13 mouse cellular contexts compared by ENCODE assay signal in the genomic region with DNA sequence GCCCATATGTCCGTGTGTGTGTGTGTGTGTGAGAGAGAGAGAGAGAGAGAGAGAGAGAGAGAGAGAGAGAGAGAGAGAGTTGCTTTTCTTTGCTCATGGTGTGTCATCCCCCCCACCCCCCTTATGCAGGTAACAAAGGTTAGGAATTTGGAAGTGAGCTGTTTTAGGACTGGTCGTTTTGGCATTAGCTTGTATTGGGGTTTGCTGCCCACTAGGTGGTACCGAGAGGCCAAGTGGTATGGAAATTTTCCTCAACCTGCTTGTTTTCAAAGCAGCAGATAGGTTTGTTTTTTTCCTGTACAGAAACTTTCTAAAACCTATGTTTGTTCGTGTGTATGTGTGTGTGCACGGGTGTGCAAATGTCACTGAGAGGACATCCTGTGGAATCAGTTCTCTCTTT. TPM values are rescaled to one million over a fixed set of nuclear protein-coding genes. Genes with fewer than 3 reads are reported as not detected.
A peak's percentile ranks its signal among the peaks of the same experiment; 100 is the strongest.
DNase-seq lines count a peak whose midpoint lies in the region; ATAC-seq and TF ChIP-seq lines count a peak whose summit lies in the region.
"Had no signal": no experiment of that assay in that cellular context is flagged by ENCODE, and none has a peak within 500 bp of the region (broad histone marks: within the 10 kb centered on the region; RNA-seq: fewer than 3 reads in every experiment).

No protein-coding gene starts in this region.

- dilution Hi-C loops in CH12.LX (cut with MboI; ENCODE audit: extremely low pct_ligation_motif_present, extremely low pct_unique_long_range_greater_than_20kb, low sequenced_read_pairs) = no loop called here

- TF ChIP-seq EP300 in CH12.LX (IDR thresholded peaks at IDR 0.05; ENCODE audit: low read length) = no peak

- H3K4me1 ChIP-seq in CH12.LX (ENCODE audit: control insufficient read depth in 1 of 2, insufficient read depth in 2 of 2) = peaks cover 0 to 1% of the 10 kb centered on the region in 2 experiments; a peak in 1 of 4 replicates
- no peaks in the 10 kb centered on the region for H3K4me1 ChIP-seq in cerebellum, adult 2 months (ENCODE audit: control insufficient read depth, insufficient read depth, low read length)

- TF ChIP-seq CTCF in left cerebral cortex, adult 2 months (IDR thresholded peaks at IDR 0.05) = peak; percentile 8
- peak in 1 of 2 experiments; percentile 72; a peak in 2 of 4 replicates for TF ChIP-seq CTCF in CH12.LX (conservative IDR thresholded peaks at IDR 0.05 in 1 of 2, IDR thresholded peaks at IDR 0.05 in 1 of 2; ENCODE audit: low read depth in 2 of 2, low read length in 2 of 2)
- TF ChIP-seq CTCF in cerebellum, adult 2 months (IDR thresholded peaks at IDR 0.05; ENCODE audit: borderline replicate concordance, insufficient read depth, low read depth, low read length) = no peak

- no peak overlapping the region for H3K4me2 ChIP-seq in CH12.LX (ENCODE audit: insufficient read depth, low read depth, poor library complexity, severe bottlenecking)
- H3K4me2 ChIP-seq: limb, embryonic 15.5 days had no signal

- no peaks in the 10 kb centered on the region for H3K27me3 ChIP-seq in CH12.LX (replicated peaks)
- H3K27me3 ChIP-seq in cerebellum, adult 2 months (ENCODE audit: control insufficient read depth, insufficient read depth, low read length) = no peaks in the 10 kb centered on the region
- H3K27me3 ChIP-seq: limb, embryonic 15.5 days had no signal

- TF ChIP-seq RAD21 in CH12.LX (IDR thresholded peaks at IDR 0.05; ENCODE audit: low read depth, low read length) = peak; percentile 51

- no peak for TF ChIP-seq POLR2A in CH12.LX (IDR thresholded peaks at IDR 0.05; ENCODE audit: low read depth, low read length)
- no peak for TF ChIP-seq POLR2A in cerebellum, adult 2 months (IDR thresholded peaks at IDR 0.05; ENCODE audit: borderline replicate concordance, insufficient read depth, low read length)

- no peak for ATAC-seq in inflammation-experienced regulatory T-cells, adult 6 months

- intact Hi-C loops in left cerebral cortex, adult 2 months (cut with DNase I) = no loop called here
- intact Hi-C loops in left cerebral cortex, postnatal 10 days (cut with DNase I) = no loop called here

- WGBS in cerebellum, adult 2 months = 28% methylated on average over 5 of the region's 5 CpGs

- peaks cover 3% of the 10 kb centered on the region for H3K9me3 ChIP-seq in CH12.LX (replicated peaks; ENCODE audit: low read length)
- H3K9me3 ChIP-seq: limb, embryonic 15.5 days had no signal

- in situ Hi-C loops in CH12.LX (cut with MboI; ENCODE audit: low pct_ligation_motif_present, low pct_unique_long_range_greater_than_20kb, low sequenced_read_pairs) = loop anchor here (5.0 kb wide), 2 partner anchors 49 to 124 kb away; a partner anchor contains a TSS

- no peak overlapping the region for H3K9ac ChIP-seq in CH12.LX (ENCODE audit: insufficient read depth, low read depth)
- H3K9ac ChIP-seq: limb, embryonic 15.5 days had no signal

- H3K27ac ChIP-seq in left cerebral cortex, adult 2 months = no peak overlapping the region
- no peak overlapping the region for H3K27ac ChIP-seq in CH12.LX (ENCODE audit: insufficient read depth, low read depth)
- no peak overlapping the region for H3K27ac ChIP-seq in cerebellum, adult 2 months (ENCODE audit: insufficient read depth, low read length)
- H3K27ac ChIP-seq: limb, embryonic 15.5 days had no signal

- H3K36me3 ChIP-seq in CH12.LX (replicated peaks in 1 of 2; ENCODE audit: control insufficient read depth in 1 of 2, insufficient read depth in 1 of 2, low read length in 1 of 2) = peaks cover 0 to 3% of the 10 kb centered on the region in 2 experiments
- H3K36me3 ChIP-seq: limb, embryonic 15.5 days had no signal

- no peak for DNase-seq in left cerebral cortex, adult 2 months (ENCODE audit: extremely low spot score in 1 of 2, low spot score in 2 of 2)
- DNase-seq in left cerebral cortex, postnatal 10 days (ENCODE audit: extremely low spot score in 1 of 2, low spot score in 2 of 2) = no peak
- peak; percentile 46 for DNase-seq in CH12.LX (ENCODE audit: extremely low read depth)
- DNase-seq in MN1 (ENCODE audit: low spot score) = peak; percentile 59
- peak; percentile 46 for DNase-seq in induced T-regulatory cell, adult 2 months (ENCODE audit: low read depth)
- DNase-seq in cerebellum, adult 2 months = no peak
- DNase-seq: adrenal gland, adult 2 months; cerebellum, adult 11 months; gastrocnemius, postnatal 36 days; heart, postnatal 4 days had no signal

- H3K4me3 ChIP-seq in left cerebral cortex, adult 2 months = no peak overlapping the region
- no peak overlapping the region for H3K4me3 ChIP-seq in CH12.LX (replicated peaks in 1 of 3; ENCODE audit: low read depth in 2 of 3, low read length in 2 of 3, poor library complexity in 1 of 3)
- H3K4me3 ChIP-seq in cerebellum, adult 2 months (replicated peaks; ENCODE audit: insufficient read depth, low read depth, low read length) = no peak overlapping the region
- H3K4me3 ChIP-seq: erythroblast, embryonic 14.5 days; limb, embryonic 15.5 days had no signal

- H3K79me2 ChIP-seq in CH12.LX (replicated peaks; ENCODE audit: control insufficient read depth, extremely low read depth, insufficient read depth, poor library complexity, severe bottlenecking) = no peaks in the 10 kb centered on the region

TF ChIP-seq in CH12.LX, 34 proteins besides CTCF, POLR2A, EP300 and RAD21:
- no peak for TF ChIP-seq KAT2A (IDR thresholded peaks at IDR 0.05; ENCODE audit: insufficient replicate concordance, low read length)
- no peak for TF ChIP-seq IRF4 (IDR thresholded peaks at IDR 0.05; ENCODE audit: low read depth, low read length)
- peak; percentile 28; the same call in 1 of the 2 replicates for TF ChIP-seq ZNF384 (IDR thresholded peaks at IDR 0.05; ENCODE audit: low read depth, low read length)
- no peak for TF ChIP-seq POLR2AphosphoS2 (IDR thresholded peaks at IDR 0.05; ENCODE audit: low read depth, low read length)
- no peak for TF ChIP-seq MXI1 (IDR thresholded peaks at IDR 0.05; ENCODE audit: low read depth, low read length)
- TF ChIP-seq BHLHE40 (IDR thresholded peaks at IDR 0.05; ENCODE audit: low read depth, low read length) = no peak
- no peak for TF ChIP-seq MAFK (IDR thresholded peaks at IDR 0.05; ENCODE audit: insufficient replicate concordance, low read length)
- TF ChIP-seq TBP (conservative IDR thresholded peaks at IDR 0.05; ENCODE audit: low read depth, low read length) = no peak
- TF ChIP-seq SMC3 (IDR thresholded peaks at IDR 0.05; ENCODE audit: low read depth, low read length) = peak; percentile 59
- TF ChIP-seq E2F4 (IDR thresholded peaks at IDR 0.05; ENCODE audit: insufficient replicate concordance, low read depth, low read length) = no peak
- TF ChIP-seq CHD1 (IDR thresholded peaks at IDR 0.05; ENCODE audit: low read depth, low read length) = no peak
- TF ChIP-seq NELFE (IDR thresholded peaks at IDR 0.05; ENCODE audit: low read depth, low read length) = no peak
- no peak for TF ChIP-seq JUN (IDR thresholded peaks at IDR 0.05; ENCODE audit: insufficient read depth, low read depth, low read length)
- TF ChIP-seq RCOR1 (conservative IDR thresholded peaks at IDR 0.05; ENCODE audit: low read depth, low read length) = no peak
- no peak for TF ChIP-seq ZC3H11A (IDR thresholded peaks at IDR 0.05; ENCODE audit: low read depth, low read length)

RNA-seq across cellular contexts. Expression of a gene that starts 17.0 kb away (rescaled TPM):
- total RNA-seq in left cerebral cortex, adult 2 months (2021) = under 1 TPM; 0.48 to 0.63 TPM
- total RNA-seq in left cerebral cortex, postnatal 10 days (2021) = under 1 TPM; 0.49 to 0.59 TPM
- total RNA-seq in CH12.LX (2012; rRNA removed) (0.76 and 1.3 TPM in 2 replicates), CH12.LX (2014; rRNA removed) (0.39 and 0.50 TPM in 2 replicates)
- polyA plus RNA-seq in CH12.LX (2012; ENCODE audit: insufficient read length, low read depth) = 0.57 and 0.72 TPM in 2 replicates
- polyA plus RNA-seq in cerebellum, adult 2 months (2012; rRNA removed) = 0.61 and 0.70 TPM in 2 replicates
- under 1 TPM; 0.21 to 0.68 (median 0.22) TPM for polyA plus RNA-seq in inflammation-experienced regulatory T-cells, adult 6 months (2017; shearing (Covaris generic))

RNA-seq across cellular contexts. Expression of a gene that starts 26.0 kb away (rescaled TPM):
- 10 to 100 TPM; 27.1 to 27.8 TPM for total RNA-seq in left cerebral cortex, adult 2 months (2021)
- 10 to 100 TPM; 34.3 to 34.6 TPM for total RNA-seq in left cerebral cortex, postnatal 10 days (2021)
- 52.8 and 63.1 TPM in 2 replicates for total RNA-seq in CH12.LX (2012; rRNA removed)
- total RNA-seq in CH12.LX (2014; rRNA removed) = 84.9 and 87.8 TPM in 2 replicates
- polyA plus RNA-seq in CH12.LX (2012; ENCODE audit: insufficient read length, low read depth) = 75.6 and 86.6 TPM in 2 replicates
- polyA plus RNA-seq in cerebellum, adult 2 months (2012; rRNA removed) = 37.2 and 39.7 TPM in 2 replicates
- 10 to 100 TPM; 64.5 to 69.6 (median 66.4) TPM for polyA plus RNA-seq in inflammation-experienced regulatory T-cells, adult 6 months (2017; shearing (Covaris generic))

RNA-seq across cellular contexts. Expression of a gene that starts 29.0 kb away (rescaled TPM):
- 1 to 10 TPM; 7.4 to 7.9 TPM for total RNA-seq in left cerebral cortex, adult 2 months (2021)
- total RNA-seq in left cerebral cortex, postnatal 10 days (2021) = 1 to 10 TPM; 5.7 to 5.8 TPM
- total RNA-seq in CH12.LX (2012; rRNA removed) (5.9 and 6.6 TPM in 2 replicates), CH12.LX (2014; rRNA removed) (3.4 TPM in 2 replicates)
- 9.0 and 9.5 TPM in 2 replicates for polyA plus RNA-seq in CH12.LX (2012; ENCODE audit: insufficient read length, low read depth)
- polyA plus RNA-seq in cerebellum, adult 2 months (2012; rRNA removed) = 16.0 and 17.1 TPM in 2 replicates
- polyA plus RNA-seq in inflammation-experienced regulatory T-cells, adult 6 months (2017; shearing (Covaris generic)) = 100 to 1,000 TPM; 184 to 337 (median 319) TPM

RNA-seq across cellular contexts. Expression of a gene that starts 30.2 kb away (rescaled TPM):
- total RNA-seq in left cerebral cortex, adult 2 months (2021) = 10 to 100 TPM; 62.3 TPM
- 10 to 100 TPM; 61.9 to 63.1 TPM for total RNA-seq in left cerebral cortex, postnatal 10 days (2021)
- 33.4 and 33.7 TPM in 2 replicates for total RNA-seq in CH12.LX (2012; rRNA removed)
- total RNA-seq in CH12.LX (2014; rRNA removed) = 24.8 and 25.3 TPM in 2 replicates
- 32.6 and 32.8 TPM in 2 replicates for polyA plus RNA-seq in CH12.LX (2012; ENCODE audit: insufficient read length, low read depth)
- polyA plus RNA-seq in cerebellum, adult 2 months (2012; rRNA removed) = 22.4 and 24.1 TPM in 2 replicates
- polyA plus RNA-seq in inflammation-experienced regulatory T-cells, adult 6 months (2017; shearing (Covaris generic)) = 10 to 100 TPM; 74.6 to 77.3 (median 75.8) TPM

RNA-seq across cellular contexts. Expression of a gene that starts 30.5 kb away (rescaled TPM):
- 10 to 100 TPM in 1 of 2 experiments, 1 to 10 TPM in 1; 7.9 to 10.3 TPM for total RNA-seq in left cerebral cortex, adult 2 months (2021)
- total RNA-seq in left cerebral cortex, postnatal 10 days (2021) = 10 to 100 TPM; 12.2 to 12.5 TPM
- 1.2 and 2.0 TPM in 2 replicates for total RNA-seq in CH12.LX (2012; rRNA removed)
- 2.0 and 2.6 TPM in 2 replicates for total RNA-seq in CH12.LX (2014; rRNA removed)
- 4.5 and 4.7 TPM in 2 replicates for polyA plus RNA-seq in CH12.LX (2012; ENCODE audit: insufficient read length, low read depth)
- 26.4 and 26.6 TPM in 2 replicates for polyA plus RNA-seq in cerebellum, adult 2 months (2012; rRNA removed)
- polyA plus RNA-seq in inflammation-experienced regulatory T-cells, adult 6 months (2017; shearing (Covaris generic)) = 1 to 10 TPM; 3.9 to 5.3 (median 5.3) TPM

Comparison
In these comparisons a context has a peak if more than half of its experiments do, and no peak if none do; other contexts are left out.
1. DNase-seq: peak in CH12.LX (single experiment), MN1 (single experiment) and induced T-regulatory cell, adult 2 months (single experiment); none in left cerebral cortex, adult 2 months (0 of 2), left cerebral cortex, postnatal 10 days (0 of 2) and cerebellum, adult 2 months (0 of 2).